Mouse (Mus musculus): ENCODE measurements at regions not wholly inside any gene's neighbourhood (a gene's known extent, or its start where the extent isn't known, plus 50 kb on each side); places are given as distances from the start of the nearest gene placed in this dataset.

- WGBS, result 60% methylated on average over 3 of the region's 3 CpGs
- no peak overlapping the region for H3K4me3 ChIP-seq (ENCODE audit: low read depth, low read length)
- H3K27me3 ChIP-seq (ENCODE audit: control insufficient read depth, insufficient read depth, low read length), result no peaks in the 10 kb centered on the region
- TF ChIP-seq CTCF (IDR thresholded peaks at IDR 0.05; ENCODE audit: extremely low read depth, insufficient read length, insufficient replicate concordance, low read depth, low read length), result no peak
- no peak for TF ChIP-seq POLR2A (IDR thresholded peaks at IDR 0.05; ENCODE audit: low read depth, low read length)
- H3K27ac ChIP-seq (ENCODE audit: insufficient read depth, low read depth, low read length), result no peak overlapping the region
- H3K4me1 ChIP-seq (ENCODE audit: control insufficient read depth, insufficient read depth, insufficient read length, low read length), result no peaks in the 10 kb centered on the region
- H3K36me3 ChIP-seq (ENCODE audit: control insufficient read depth, insufficient read depth, low read length), result no peaks in the 10 kb centered on the region
Measured at GRCm38 (mm10) chr11:86428926-86429325, 55.5 kb upstream of the Rnft1 start.

GRCm38 (mm10) chr11:86430287-86430686 lies 54.2 kb upstream of the Rnft1 start:
- H3K4me1 ChIP-seq (ENCODE audit: control insufficient read depth, insufficient read depth, insufficient read length, low read length), result no peaks in the 10 kb centered on the region
- H3K4me3 ChIP-seq (ENCODE audit: low read depth, low read length), result no peak overlapping the region
- no peaks in the 10 kb centered on the region for H3K36me3 ChIP-seq (ENCODE audit: control insufficient read depth, insufficient read depth, low read length)
- TF ChIP-seq POLR2A (IDR thresholded peaks at IDR 0.05; ENCODE audit: low read depth, low read length), result no peak
- TF ChIP-seq CTCF (IDR thresholded peaks at IDR 0.05; ENCODE audit: extremely low read depth, insufficient read length, insufficient replicate concordance, low read depth, low read length), result no peak
- 85% methylated on average over 2 of the region's 2 CpGs for WGBS
- no peak overlapping the region for H3K27ac ChIP-seq (ENCODE audit: insufficient read depth, low read depth, low read length)
- no peaks in the 10 kb centered on the region for H3K27me3 ChIP-seq (ENCODE audit: control insufficient read depth, insufficient read depth, low read length)

- no peaks in the 10 kb centered on the region for H3K36me3 ChIP-seq (ENCODE audit: control insufficient read depth, insufficient read depth, low read length)
- no peaks in the 10 kb centered on the region for H3K27me3 ChIP-seq (ENCODE audit: control insufficient read depth, insufficient read depth, low read length)
- H3K4me1 ChIP-seq (ENCODE audit: control insufficient read depth, insufficient read depth, insufficient read length, low read length), result no peaks in the 10 kb centered on the region; the same call in 1 of the 2 replicates
- no peak overlapping the region for H3K4me3 ChIP-seq (ENCODE audit: low read depth, low read length)
- TF ChIP-seq POLR2A (IDR thresholded peaks at IDR 0.05; ENCODE audit: low read depth, low read length) (no peak), CTCF (IDR thresholded peaks at IDR 0.05; ENCODE audit: extremely low read depth, insufficient read length, insufficient replicate concordance, low read depth, low read length) (no peak)
- H3K27ac ChIP-seq (ENCODE audit: insufficient read depth, low read depth, low read length), result no peak overlapping the region
- 76% methylated on average over 5 of the region's 5 CpGs for WGBS
Measured at GRCm38 (mm10) chr11:86431550-86431949, 52.9 kb upstream of the Rnft1 start.

GRCm38 (mm10) chr11:86434106-86434505 lies 50.4 kb upstream of the Rnft1 start:
- Histone ChIP-seq H3K4me1 (ENCODE audit: control insufficient read depth, insufficient read depth, insufficient read length, low read length) (no peaks in the 10 kb centered on the region; the same call in 1 of the 2 replicates), H3K4me3 (ENCODE audit: low read depth, low read length) (no peak overlapping the region), H3K36me3 (ENCODE audit: control insufficient read depth, insufficient read depth, low read length) (no peaks in the 10 kb centered on the region), H3K27me3 (ENCODE audit: control insufficient read depth, insufficient read depth, low read length) (no peaks in the 10 kb centered on the region), H3K27ac (ENCODE audit: insufficient read depth, low read depth, low read length) (no peak overlapping the region)
- TF ChIP-seq CTCF (IDR thresholded peaks at IDR 0.05; ENCODE audit: extremely low read depth, insufficient read length, insufficient replicate concordance, low read depth, low read length), result no peak
- TF ChIP-seq POLR2A (IDR thresholded peaks at IDR 0.05; ENCODE audit: low read depth, low read length), result no peak
- 95% methylated on average over 8 of the region's 8 CpGs for WGBS
